Mouse (Mus musculus): Measurements from ENCODE around the gene Zfp775.

DNA sequence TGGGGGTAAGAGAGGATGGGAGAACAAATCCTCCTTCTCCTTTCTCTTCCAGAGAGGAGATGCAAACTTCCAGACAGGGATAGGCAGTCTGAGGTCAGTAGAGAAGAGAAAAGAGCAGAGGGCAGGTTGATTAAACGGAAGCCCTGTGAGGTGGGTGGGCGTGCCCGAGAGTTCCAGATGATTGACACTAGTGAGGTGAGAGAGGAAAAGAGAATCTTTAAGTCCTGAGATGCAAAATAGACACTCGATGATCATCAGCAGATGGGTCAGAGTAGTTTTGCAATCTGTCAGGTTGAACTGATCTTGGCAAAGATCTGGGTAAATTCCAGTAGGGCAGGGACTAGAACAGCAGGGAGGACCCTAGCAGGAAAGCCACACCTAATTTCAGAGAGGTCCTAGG, 62.9 kb downstream of the Zfp775 start:
- TF ChIP-seq HCFC1 (IDR thresholded peaks at IDR 0.05; ENCODE audit: borderline replicate concordance, insufficient read depth, low read length) (no peak), MAFK (IDR thresholded peaks at IDR 0.05; ENCODE audit: insufficient read depth, low read depth, low read length) (no peak), CHD2 (IDR thresholded peaks at IDR 0.05; ENCODE audit: low read depth, low read length) (no peak)

All from ES-E14 (cell line).